Mouse (Mus musculus) ovary, postnatal 14 days (tissue): ENCODE data around the gene Vmn1r114.
"Not testable (repeated sequence)": the region's sequence is repeated elsewhere in the genome, so short reads cannot be mapped to it uniquely, and the experiment has no call there.

Experiments
- DNase-seq: peaks from one replicate; pipeline ENCODE4 v3.0.0; 2022; ENCODE audit warnings: low spot score

The Vmn1r114 gene

DNA sequence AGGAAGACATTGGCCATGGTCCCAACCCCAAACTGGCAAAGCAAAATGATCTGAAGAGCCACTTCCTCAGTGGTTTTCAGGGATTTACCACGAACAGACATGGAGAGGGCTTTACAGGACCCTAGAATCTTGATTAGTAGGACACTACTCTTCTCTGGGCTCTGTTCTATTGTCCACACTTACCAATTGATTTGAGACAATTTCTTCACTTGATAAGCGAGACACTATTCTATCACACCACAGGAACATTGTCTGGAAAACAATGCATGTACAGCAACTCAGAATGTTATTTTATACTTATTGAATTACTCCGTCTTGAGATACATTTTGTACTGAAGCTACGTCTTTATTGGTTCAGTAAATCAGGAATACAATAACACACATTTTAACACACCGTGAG is at the start of gene Vmn1r114:
Gene Vmn1r114, minus strand, starts transcription at position 101 of the 400 bp plus-strand sequence.
- DNase-seq = not testable (repeated sequence)

DNA sequence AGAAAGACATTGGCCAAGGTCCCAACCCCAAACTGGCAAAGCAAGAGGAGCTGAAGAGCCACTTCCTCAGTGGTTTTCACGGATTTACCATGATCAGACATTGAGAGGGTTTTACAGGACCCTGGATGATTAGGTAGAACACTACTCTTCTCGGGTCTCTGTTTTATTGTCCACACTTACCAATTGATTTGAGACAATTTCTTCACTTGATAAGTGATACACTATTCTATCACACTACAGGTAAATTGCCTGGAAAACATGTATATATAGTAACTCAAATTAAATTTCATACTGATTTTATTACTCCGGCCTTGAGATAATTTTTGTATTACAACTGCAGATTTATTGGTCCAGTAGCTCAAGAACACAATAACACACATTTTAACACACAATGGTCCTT is 32.9 kb upstream of the Vmn1r114 start, which contains the start of gene Vmn1r115:
Gene Vmn1r115, minus strand, starts transcription at position 101 of the 400 bp plus-strand sequence.
- DNase-seq = not testable (repeated sequence)

DNA sequence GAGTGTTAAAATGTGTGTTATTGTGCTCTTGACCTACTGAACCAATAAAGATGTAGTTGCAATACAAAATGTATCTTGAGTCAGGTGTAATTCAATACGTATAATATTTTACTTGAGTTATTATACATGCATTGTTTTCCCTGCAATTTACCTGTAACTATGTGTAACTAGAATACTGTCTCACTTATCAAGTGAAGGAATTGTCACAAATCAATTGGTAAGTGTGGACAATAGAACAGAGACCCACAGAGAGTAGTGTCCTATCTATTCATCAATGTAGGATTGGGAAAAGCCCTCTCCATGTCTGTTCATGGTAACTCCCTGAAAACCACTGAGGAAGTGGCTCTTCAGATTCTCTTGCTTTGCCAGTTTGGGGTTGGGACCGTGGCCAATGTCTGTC is 25.0 kb downstream of the Vmn1r114 start, which contains the start of gene Vmn1r113:
Gene Vmn1r113, plus strand, starts transcription at position 301 of the 400 bp plus-strand sequence.
- not testable (repeated sequence) for DNase-seq

- not testable (repeated sequence) for DNase-seq
Observed at GRCm38 (mm10) chr7:20770885-20771284, 41.1 kb downstream of the Vmn1r114 start, which contains the start of gene Vmn1r112. Gene Vmn1r112 (plus strand): TSS chr7:20771185.
